Mouse (Mus musculus) brain, embryonic 18.5 days (tissue): ENCODE data around the gene Rrp9.

Experiments used
- DNase-seq: peaks from one replicate; pipeline ENCODE4 v3.0.0-alpha.2; 2012; ENCODE audit warnings: low read depth, low spot score

Gene Rrp9

GRCm38 (mm10) chr9:106475663-106476001, at the start of gene Rrp9:
TSS of gene Rrp9 (plus strand) at chr9:106475963.
- DNase-seq: no peak

- DNase-seq: no peak
These were observed 47.0 kb upstream of the Rrp9 start for GRCm38 (mm10) chr9:106428719-106429220.

- DNase-seq: peak; percentile 94
These were observed 46.3 kb upstream of the Rrp9 start, which contains the start of gene Rpl29 for GRCm38 (mm10) chr9:106429221-106430014. TSS of gene Rpl29 (plus strand) at chr9:106429454.

- DNase-seq: no peak
These were observed 45.8 kb upstream of the Rrp9 start for GRCm38 (mm10) chr9:106430015-106430264.

GRCm38 (mm10) chr9:106433389-106433788, 42.4 kb upstream of the Rrp9 start:
- no peak for DNase-seq

- no peak for DNase-seq
These were observed 39.2 kb upstream of the Rrp9 start for GRCm38 (mm10) chr9:106436566-106436965.

- no peak for DNase-seq
These were observed 33.1 kb upstream of the Rrp9 start for GRCm38 (mm10) chr9:106442680-106443079.

- DNase-seq: no peak
These were observed 30.9 kb upstream of the Rrp9 start for GRCm38 (mm10) chr9:106444836-106445235.

GRCm38 (mm10) chr9:106447348-106447747, 28.4 kb upstream of the Rrp9 start, which contains the start of the genes Abhd14b and Abhd14a:
TSS of gene Abhd14b (plus strand) at chr9:106447459.
TSS of gene Abhd14a (minus strand) at chr9:106447678.
- no peak for DNase-seq

GRCm38 (mm10) chr9:106447951-106448350, 27.8 kb upstream of the Rrp9 start:
- no peak for DNase-seq

- DNase-seq: no peak
These were observed 27.2 kb upstream of the Rrp9 start for GRCm38 (mm10) chr9:106448498-106449031.

GRCm38 (mm10) chr9:106449947-106450346, 25.8 kb upstream of the Rrp9 start:
- no peak for DNase-seq

GRCm38 (mm10) chr9:106450661-106451060, 25.1 kb upstream of the Rrp9 start:
- no peak for DNase-seq

GRCm38 (mm10) chr9:106451298-106451697, 24.5 kb upstream of the Rrp9 start:
- DNase-seq: no peak

- no peak for DNase-seq
These were observed 23.9 kb upstream of the Rrp9 start for GRCm38 (mm10) chr9:106451899-106452298.

GRCm38 (mm10) chr9:106452351-106452750, 23.4 kb upstream of the Rrp9 start:
- DNase-seq: no peak

- no peak for DNase-seq
These were observed 22.9 kb upstream of the Rrp9 start for GRCm38 (mm10) chr9:106452821-106453220.

GRCm38 (mm10) chr9:106453271-106454070, 22.3 kb upstream of the Rrp9 start, which contains the start of gene Pcbp4:
TSS of gene Pcbp4 (plus strand) at chr9:106453291.
- DNase-seq: no peak

GRCm38 (mm10) chr9:106454071-106454761, 21.5 kb upstream of the Rrp9 start:
- DNase-seq: no peak

GRCm38 (mm10) chr9:106454888-106455681, 20.7 kb upstream of the Rrp9 start:
- DNase-seq: no peak
